Mouse (Mus musculus) kidney, postnatal 4 days (tissue): Measurements from ENCODE around the gene Eef2k.

Source experiments
- DNase-seq, 2 experiments: peaks; one replicate each; pipeline ENCODE4 v3.0.0; 2021; ENCODE audit warnings: mixed read lengths in 2 of 2

The Eef2k gene

GRCm38 (mm10) chr7:120848831-120849512 is 6.3 kb downstream of the Eef2k start:
- DNase-seq: no peak

- DNase-seq: no peak
Measured at GRCm38 (mm10) chr7:120850165-120850564, 7.5 kb downstream of the Eef2k start.

DNA sequence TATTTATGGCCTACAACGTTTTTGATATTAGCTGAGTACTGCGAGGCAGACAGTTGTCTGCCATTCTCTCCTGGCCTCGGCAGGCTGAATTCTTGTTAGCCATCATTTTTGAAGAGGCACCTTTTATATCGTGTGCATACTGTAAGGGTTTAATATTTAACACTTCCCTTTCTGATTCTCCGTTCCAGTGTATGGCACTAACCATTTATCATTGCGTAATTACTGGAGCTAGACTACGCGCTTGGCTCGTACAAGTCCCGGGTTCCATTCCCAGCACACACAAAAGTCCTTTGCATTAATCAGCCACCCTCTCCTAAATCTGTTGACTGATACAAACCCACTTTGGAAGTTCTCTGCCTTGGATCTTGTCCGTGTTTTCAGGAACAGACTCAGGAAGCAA is 17.2 kb downstream of the Eef2k start:
- DNase-seq: no peak

DNA sequence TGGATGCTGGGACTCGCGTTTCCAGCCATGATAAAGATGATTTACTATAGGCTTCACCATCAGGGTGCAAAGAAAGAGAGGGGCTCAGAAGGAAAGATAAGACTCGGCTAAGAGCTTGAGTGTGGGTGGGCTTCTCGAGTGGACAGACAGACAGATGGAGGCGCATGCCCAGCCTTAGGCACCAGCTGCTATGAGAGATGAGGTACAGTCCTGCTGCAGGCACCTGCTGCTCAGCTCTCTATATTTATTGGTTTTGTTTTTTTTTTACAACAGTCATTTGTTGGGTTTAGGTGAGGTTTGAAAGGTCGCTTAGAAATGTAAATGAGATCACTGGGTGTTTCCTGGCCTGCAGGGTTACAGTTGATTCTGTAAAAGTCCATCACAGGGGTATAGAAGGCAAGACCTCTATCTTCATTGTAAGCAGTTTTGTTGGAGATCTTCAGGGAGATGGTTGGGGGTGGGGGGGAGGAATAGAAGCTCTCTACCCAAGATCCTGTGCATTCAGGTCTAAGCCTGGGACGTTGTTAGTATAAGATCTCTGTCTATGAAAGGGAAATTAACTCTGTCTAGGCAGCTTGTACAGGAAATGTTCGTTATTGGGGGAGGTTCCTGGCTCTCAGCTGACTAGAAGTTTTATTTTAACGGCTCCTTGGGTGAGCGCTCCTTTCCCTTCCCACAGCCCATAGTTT is 18.3 kb downstream of the Eef2k start:
- DNase-seq: no peak

GRCm38 (mm10) chr7:120861488-120862047 is 18.9 kb downstream of the Eef2k start:
- no peak for DNase-seq

- DNase-seq: no peak
Measured at GRCm38 (mm10) chr7:120862196-120862595, 19.6 kb downstream of the Eef2k start.

DNA sequence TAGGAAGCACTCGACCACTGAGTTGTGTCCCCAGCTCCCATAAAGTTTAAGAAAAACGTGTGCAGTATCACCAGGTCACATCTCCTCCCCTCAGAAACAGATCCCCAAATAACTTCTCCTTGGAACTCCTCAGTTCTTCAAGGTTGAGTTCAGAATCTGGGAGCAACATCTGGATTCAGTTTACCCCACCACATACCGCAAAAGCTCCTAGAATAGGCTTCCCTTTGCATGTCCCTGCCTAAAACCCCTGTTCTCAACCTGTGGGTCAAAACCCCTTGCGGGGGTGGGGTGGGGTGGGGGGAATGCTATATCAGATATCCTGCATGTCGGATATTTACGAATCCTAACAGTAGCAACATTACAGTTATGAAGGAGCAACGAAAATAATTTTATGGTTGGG is 20.0 kb downstream of the Eef2k start:
- DNase-seq: no peak

GRCm38 (mm10) chr7:120863476-120863875 is 20.8 kb downstream of the Eef2k start:
- DNase-seq: no peak

DNA sequence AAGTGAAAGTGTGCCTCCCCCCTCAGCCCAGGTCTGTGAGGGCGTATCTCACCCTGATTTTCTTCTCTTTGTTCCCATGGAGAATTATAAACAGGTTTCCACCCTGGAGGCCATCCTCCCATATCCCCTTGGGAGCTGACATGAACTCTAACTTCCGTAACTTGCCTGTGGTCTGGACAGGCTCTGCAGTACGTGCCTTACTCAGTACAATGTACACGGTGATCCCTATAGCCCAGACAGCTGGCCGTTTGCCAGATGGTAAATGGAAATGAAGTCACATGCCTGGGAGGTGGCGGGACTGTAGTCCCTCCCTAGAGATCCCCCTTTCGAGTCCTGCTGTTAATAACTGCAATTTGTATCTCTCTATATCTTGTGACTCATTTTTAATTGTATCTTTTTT is 22.5 kb downstream of the Eef2k start:
- DNase-seq: peak; percentile 63 to 72

- peak; percentile 26 to 57 for DNase-seq
Measured at GRCm38 (mm10) chr7:120865832-120866231, 23.2 kb downstream of the Eef2k start.

GRCm38 (mm10) chr7:120866684-120867083 is 24.1 kb downstream of the Eef2k start:
- DNase-seq: no peak

DNA sequence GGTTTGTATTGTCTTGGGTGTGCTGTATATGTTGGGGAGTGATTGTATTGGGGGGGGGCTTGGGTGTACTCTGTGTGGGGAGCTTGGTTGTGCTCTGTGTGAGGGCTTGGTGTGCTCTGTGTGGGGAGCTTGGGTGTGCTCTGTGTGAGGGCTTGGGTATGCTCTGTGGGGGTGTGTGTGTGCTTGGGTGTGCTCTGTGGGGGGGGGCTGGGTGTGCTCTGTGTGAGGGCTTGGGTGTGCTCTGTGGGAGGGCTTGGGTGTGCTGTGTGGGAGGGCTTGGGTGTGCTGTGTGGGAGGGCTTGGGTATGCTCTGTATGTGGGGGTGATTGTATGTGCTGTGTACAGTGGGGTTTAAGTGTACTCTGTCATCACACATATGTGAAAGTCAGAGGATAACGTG is 25.1 kb downstream of the Eef2k start:
- no peak for DNase-seq

- no peak for DNase-seq
Measured at GRCm38 (mm10) chr7:120869883-120870282, 27.3 kb downstream of the Eef2k start.

DNA sequence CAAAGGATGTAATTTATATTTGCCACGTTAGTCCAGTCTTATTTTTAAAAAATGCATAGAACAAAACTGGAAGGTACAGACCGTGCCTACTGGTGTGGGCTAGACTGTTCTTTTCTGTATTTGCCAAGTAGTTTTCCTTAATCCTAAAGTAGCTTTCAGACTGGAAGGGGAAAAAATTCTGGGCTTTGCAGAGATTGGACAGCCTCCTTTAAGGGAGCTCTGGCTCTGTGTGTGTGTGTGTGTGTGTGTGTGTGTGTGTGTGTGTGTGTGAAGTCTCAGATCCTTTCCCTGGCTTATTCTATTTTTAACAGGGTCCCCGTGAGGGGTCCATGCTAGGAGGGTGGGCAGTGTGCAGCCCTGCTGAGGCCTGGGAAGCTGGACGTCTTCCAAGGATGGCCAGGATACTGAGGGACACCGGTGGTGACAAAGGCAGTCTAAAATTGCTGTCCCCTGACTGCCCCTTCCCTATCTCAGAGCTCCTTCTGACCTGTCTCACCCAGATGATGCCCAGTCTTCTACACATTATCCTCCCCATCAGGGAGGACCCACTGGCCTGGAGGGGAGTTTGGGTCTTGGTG is 27.9 kb downstream of the Eef2k start:
- DNase-seq: no peak

DNA sequence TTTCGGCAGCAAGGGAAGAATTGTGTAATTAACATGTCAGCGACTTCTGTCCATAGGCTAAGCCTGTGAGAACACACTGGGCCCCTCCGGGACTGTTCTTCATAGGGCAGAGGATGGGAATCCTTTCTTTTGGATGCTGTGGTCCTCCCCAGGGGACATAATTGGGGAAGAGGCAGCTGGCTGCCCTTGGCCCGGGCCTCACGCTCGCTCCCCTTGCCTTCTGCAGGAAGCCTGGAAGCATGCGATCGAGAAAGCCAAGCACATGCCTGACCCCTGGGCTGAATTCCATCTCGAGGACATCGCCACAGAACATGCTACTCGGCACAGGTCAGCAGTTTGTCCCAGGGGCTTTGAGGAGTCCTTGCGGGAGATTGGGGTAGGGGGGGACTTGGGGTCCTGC is 30.5 kb downstream of the Eef2k start:
- DNase-seq: peak in 1 of 2 experiments; percentile 23

- DNase-seq: no peak
Measured at GRCm38 (mm10) chr7:120874021-120874420, 31.4 kb downstream of the Eef2k start.

- peak in 1 of 2 experiments; percentile 19 for DNase-seq
Measured at GRCm38 (mm10) chr7:120874764-120875539, 32.3 kb downstream of the Eef2k start.

DNA sequence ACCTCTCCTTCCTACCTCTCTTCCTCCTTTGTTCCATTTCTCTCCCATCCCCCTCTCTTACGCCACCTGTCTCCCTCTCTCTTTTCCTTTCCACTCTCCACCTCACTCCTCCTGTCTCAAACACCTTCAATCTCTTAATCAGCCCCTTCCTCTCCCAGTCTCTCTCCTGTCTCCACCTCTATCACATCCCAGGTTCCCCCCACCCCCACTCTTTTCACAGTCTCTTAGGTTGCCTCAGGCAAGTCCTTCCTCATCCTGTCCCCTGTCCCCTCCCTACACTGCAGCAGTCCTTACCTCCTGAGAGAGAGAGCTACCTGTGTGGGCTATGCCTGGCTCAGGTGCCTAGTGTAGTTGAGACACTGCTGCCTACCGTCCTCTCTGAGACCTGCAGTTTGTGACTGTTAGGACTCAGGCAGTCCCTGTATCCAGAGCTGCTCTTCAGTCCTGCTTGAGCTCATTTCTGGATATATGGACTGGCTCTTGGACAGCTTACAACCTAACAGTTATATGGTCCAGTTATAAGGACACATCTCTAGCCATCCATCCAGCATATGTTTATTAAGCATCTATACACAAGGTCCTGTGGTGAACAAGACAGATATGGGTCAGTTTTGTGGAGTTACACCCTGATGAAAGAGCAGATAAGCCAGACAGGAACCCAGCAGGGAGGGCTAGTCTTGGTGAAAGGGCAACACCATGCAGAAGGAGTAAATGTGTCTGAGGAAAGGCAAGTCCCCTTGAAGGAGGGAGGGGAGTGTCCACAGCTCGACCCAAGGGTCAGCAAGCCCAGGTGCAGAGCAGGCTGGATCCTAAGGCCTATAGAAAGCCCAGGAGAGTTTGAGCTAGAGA is 33.1 kb downstream of the Eef2k start:
- DNase-seq: no peak

- no peak for DNase-seq
Measured at GRCm38 (mm10) chr7:120878271-120878670, 35.6 kb downstream of the Eef2k start.

- DNase-seq: no peak
Measured at GRCm38 (mm10) chr7:120879972-120880371, 37.3 kb downstream of the Eef2k start.

- no peak for DNase-seq
Measured at GRCm38 (mm10) chr7:120880770-120881169, 38.1 kb downstream of the Eef2k start.

DNA sequence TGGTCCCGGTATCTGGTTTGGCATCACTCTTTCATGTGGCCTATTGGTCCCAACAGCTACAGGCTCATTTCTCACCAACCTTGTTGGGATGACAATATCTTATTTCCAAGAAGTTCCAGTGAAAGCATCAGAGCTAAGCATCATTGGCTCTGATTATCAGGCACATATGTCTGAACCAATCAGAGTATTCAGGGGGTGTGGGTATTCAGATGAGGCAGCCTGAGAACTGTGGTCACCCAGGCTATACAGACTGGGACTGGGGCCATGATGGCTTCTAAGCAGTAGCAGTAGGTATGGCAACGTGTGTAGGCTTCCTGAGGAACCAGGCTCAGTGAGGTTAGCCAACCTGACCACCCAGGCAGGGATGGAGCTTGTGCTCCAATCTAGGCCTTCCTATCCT is 38.8 kb downstream of the Eef2k start:
- DNase-seq: no peak
